Mouse (Mus musculus): ENCODE measurements around the gene Ptgfrn. TPM values are rescaled to one million over a fixed set of nuclear protein-coding genes. Genes with fewer than 3 reads are reported as not detected.

Gene Ptgfrn
- 1.8 TPM for total RNA-seq (2023)

GRCm38 (mm10) chr3:101110043-101110837 lies at the start of gene Ptgfrn:
Ptgfrn (minus strand) TSS chr3:101110278.

GRCm38 (mm10) chr3:101029339-101029738 lies 80.7 kb downstream of the Ptgfrn start, which contains the start of gene Cd101:
Cd101 (minus strand) TSS chr3:101029556.

Other genes starting within 250 kb of the Ptgfrn start
- gene Trim45, start 188.1 kb downstream of the Ptgfrn start, total RNA-seq (2023) = 1.6 TPM
- 10.8 TPM for gene Ttf2, start 140.6 kb downstream of the Ptgfrn start, total RNA-seq (2023)
- 2.0 TPM for gene Cd101, start 80.7 kb downstream of the Ptgfrn start, total RNA-seq (2023)
- 562 TPM for gene Cd2, start 177.7 kb upstream of the Ptgfrn start, total RNA-seq (2023)